20 mouse cellular contexts compared by ENCODE assay signal in genomic region chr13:102864079-102864478, GRCm38 (mm10).
"Had no signal": no experiment of that assay in that cellular context is flagged by ENCODE, and none has a peak within 500 bp of the region (broad histone marks: within the 10 kb centered on the region; RNA-seq: fewer than 3 reads in every experiment).

No protein-coding gene starts in this region.

- H3K4me2 ChIP-seq: limb, embryonic 13.5 days; midbrain, embryonic 12.5 days; midbrain, embryonic 15.5 days; neural tube, embryonic 12.5 days; neural tube, embryonic 15.5 days; stomach, embryonic 15.5 days had no signal

- H3K9me3 ChIP-seq: midbrain, embryonic 15.5 days; stomach, embryonic 15.5 days had no signal

- H3K36me3 ChIP-seq: limb, embryonic 10.5 days; midbrain, embryonic 12.5 days; midbrain, embryonic 15.5 days; neural tube, embryonic 12.5 days; neural tube, embryonic 15.5 days; stomach, embryonic 15.5 days had no signal

- H3K9ac ChIP-seq: limb, embryonic 13.5 days; liver, embryonic 14.5 days; liver, postnatal 0 days; midbrain, embryonic 12.5 days; midbrain, embryonic 15.5 days; neural tube, embryonic 12.5 days; neural tube, embryonic 15.5 days; stomach, embryonic 15.5 days had no signal

- H3K27ac ChIP-seq: limb, embryonic 10.5 days; limb, embryonic 13.5 days; liver, embryonic 14.5 days; macrophage; midbrain, embryonic 12.5 days; midbrain, embryonic 15.5 days; neural tube, embryonic 12.5 days; neural tube, embryonic 15.5 days; stomach, embryonic 15.5 days had no signal

- DNase-seq: kidney, adult 8-10 months; kidney, postnatal 14 days; kidney, postnatal 4 days; layer of hippocampus, adult 9-11 months; liver; liver, postnatal 0 days; right cerebral cortex, adult 18-20 months; right cerebral cortex, postnatal 14 days; spleen, adult 18-20 months; thymus, postnatal 25 days had no signal

- ATAC-seq: intestine, postnatal 0 days; liver, postnatal 0 days; midbrain, embryonic 15.5 days had no signal

- H3K27me3 ChIP-seq: limb, embryonic 13.5 days; midbrain, embryonic 12.5 days; midbrain, embryonic 15.5 days; neural tube, embryonic 12.5 days; neural tube, embryonic 15.5 days; stomach, embryonic 15.5 days had no signal

- H3K4me3 ChIP-seq: limb, embryonic 10.5 days; limb, embryonic 13.5 days; midbrain, embryonic 12.5 days; midbrain, embryonic 15.5 days; neural tube, embryonic 12.5 days; neural tube, embryonic 15.5 days; stomach, embryonic 15.5 days had no signal
